Mouse (Mus musculus): ENCODE data around the gene Klhl5. TPM values are rescaled to one million over a fixed set of nuclear protein-coding genes. Genes with fewer than 3 reads are reported as not detected.
A peak's percentile ranks its signal among the peaks of the same experiment; 100 is the strongest.

Gene Klhl5
- polyA plus RNA-seq, 1 experiment from 2014 or later = 53.0 TPM

- no peak overlapping the region for H3K9ac ChIP-seq
- WGBS = 58% methylated on average over 21 of the region's 21 CpGs
- no peaks in the 10 kb centered on the region for H3K36me3 ChIP-seq (replicated peaks)
- no peaks in the 10 kb centered on the region for H3K27me3 ChIP-seq (replicated peaks)
- no peaks in the 10 kb centered on the region for H3K9me3 ChIP-seq
- H3K4me1 ChIP-seq = peaks cover 26% of the 10 kb centered on the region
- no peak overlapping the region for H3K4me2 ChIP-seq
- H3K27ac ChIP-seq = peak overlapping the region; percentile 66
- no peak overlapping the region for H3K4me3 ChIP-seq
- peak; percentile 57 for ATAC-seq (replicated peaks)
Observed at GRCm38 (mm10) chr5:65181160-65181793, 73.9 kb downstream of the Klhl5 start.

- Histone ChIP-seq H3K4me1 (peaks cover 23% of the 10 kb centered on the region), H3K9me3 (no peaks in the 10 kb centered on the region), H3K27me3 (replicated peaks) (no peaks in the 10 kb centered on the region), H3K4me3 (no peak overlapping the region), H3K36me3 (replicated peaks) (no peaks in the 10 kb centered on the region), H3K27ac (peak overlapping the region; percentile 66), H3K9ac (no peak overlapping the region), H3K4me2 (no peak overlapping the region)
- ATAC-seq (replicated peaks) = peak; percentile 72
- WGBS = 80% methylated on average over 4 of the region's 4 CpGs
Observed at GRCm38 (mm10) chr5:65181794-65182169, 74.4 kb downstream of the Klhl5 start.

GRCm38 (mm10) chr5:65182268-65182667 lies 74.9 kb downstream of the Klhl5 start:
- WGBS = 76% methylated on average over 1 of the region's 1 CpGs

GRCm38 (mm10) chr5:65191601-65192000 lies 84.3 kb downstream of the Klhl5 start:
- H3K4me1 ChIP-seq = no peaks in the 10 kb centered on the region
- H3K27me3 ChIP-seq (replicated peaks) = no peaks in the 10 kb centered on the region
- no peak overlapping the region for H3K4me2 ChIP-seq
- H3K36me3 ChIP-seq (replicated peaks) = no peaks in the 10 kb centered on the region
- no peak for ATAC-seq (replicated peaks)
- no peak overlapping the region for H3K9ac ChIP-seq
- H3K4me3 ChIP-seq = no peak overlapping the region
- 84% methylated on average over 5 of the region's 5 CpGs for WGBS
- H3K27ac ChIP-seq = no peak overlapping the region
- peaks cover 3% of the 10 kb centered on the region; the same call in 1 of the 2 replicates for H3K9me3 ChIP-seq

More at GRCm38 (mm10) chr5:65182268-65182667, 74.9 kb downstream of the Klhl5 start:
- Histone ChIP-seq H3K9me3 (no peaks in the 10 kb centered on the region), H3K9ac (no peak overlapping the region), H3K27ac (0 out of 2 replicates have a peak overlapping the region, but pooled peaks have one; percentile 66), H3K27me3 (replicated peaks) (no peaks in the 10 kb centered on the region), H3K4me2 (no peak overlapping the region), H3K4me1 (peaks cover 18% of the 10 kb centered on the region), H3K4me3 (no peak overlapping the region), H3K36me3 (replicated peaks) (no peaks in the 10 kb centered on the region)
- ATAC-seq (replicated peaks) = 0 out of 2 replicates have a peak, but pooled peaks have one; percentile 28

- 94% methylated on average over 9 of the region's 9 CpGs for WGBS
- no peaks in the 10 kb centered on the region for H3K27me3 ChIP-seq (replicated peaks)
- no peak overlapping the region for H3K4me2 ChIP-seq
- H3K4me3 ChIP-seq = no peak overlapping the region
- no peak overlapping the region for H3K9ac ChIP-seq
- no peak overlapping the region for H3K27ac ChIP-seq
- no peaks in the 10 kb centered on the region for H3K36me3 ChIP-seq (replicated peaks)
- H3K4me1 ChIP-seq = no peaks in the 10 kb centered on the region
- peaks cover 3% of the 10 kb centered on the region; the same call in 1 of the 2 replicates for H3K9me3 ChIP-seq
- ATAC-seq (replicated peaks) = no peak
Observed at GRCm38 (mm10) chr5:65194441-65194840, 87.1 kb downstream of the Klhl5 start.

- peaks cover 8% of the 10 kb centered on the region for H3K4me1 ChIP-seq
- peak within 1 kb of the TSS; percentile 83 for H3K27ac ChIP-seq
- no peaks in the 10 kb centered on the region for H3K36me3 ChIP-seq (replicated peaks)
- H3K4me3 ChIP-seq = peak within 1 kb of the TSS; percentile 55
- under 1% methylated on average over 37 of the region's 37 CpGs for WGBS
- H3K9me3 ChIP-seq = no peaks in the 10 kb centered on the region
- peak within 1 kb of the TSS; percentile 80 for H3K4me2 ChIP-seq
- H3K27me3 ChIP-seq (replicated peaks) = no peaks in the 10 kb centered on the region
- H3K9ac ChIP-seq = peak within 1 kb of the TSS; percentile 62
- peak; percentile 100 for ATAC-seq (replicated peaks)
Observed at GRCm38 (mm10) chr5:65199346-65200128, 92.2 kb downstream of the Klhl5 start, which contains the start of gene Wdr19. Gene Wdr19 (plus strand): TSS chr5:65199696.

GRCm38 (mm10) chr5:65204726-65205125 lies 97.4 kb downstream of the Klhl5 start:
- Histone ChIP-seq H3K4me1 (peaks cover 8% of the 10 kb centered on the region), H3K27me3 (replicated peaks) (no peaks in the 10 kb centered on the region), H3K36me3 (replicated peaks) (no peaks in the 10 kb centered on the region), H3K4me2 (no peak overlapping the region), H3K27ac (no peak overlapping the region), H3K4me3 (no peak overlapping the region), H3K9me3 (no peaks in the 10 kb centered on the region), H3K9ac (no peak overlapping the region)
- 87% methylated on average over 2 of the region's 2 CpGs for WGBS
- ATAC-seq (replicated peaks) = no peak

- peak; percentile 69; the same call in 1 of the 2 replicates for ATAC-seq (replicated peaks)
- Histone ChIP-seq H3K27me3 (replicated peaks) (no peaks in the 10 kb centered on the region), H3K4me2 (no peak overlapping the region), H3K27ac (no peak overlapping the region), H3K4me3 (no peak overlapping the region), H3K4me1 (no peaks in the 10 kb centered on the region), H3K9ac (no peak overlapping the region), H3K9me3 (no peaks in the 10 kb centered on the region), H3K36me3 (replicated peaks) (no peaks in the 10 kb centered on the region)
- WGBS = 17% methylated on average over 7 of the region's 7 CpGs
Observed at GRCm38 (mm10) chr5:65213321-65213720, 106.0 kb downstream of the Klhl5 start.

Other genes starting within 250 kb of the Klhl5 start
- 0.60 and 0.75 TPM in 2 replicates for gene Tlr1, start 174.0 kb upstream of the Klhl5 start, polyA plus RNA-seq (2015; fragmentation: Nextera tagmentation; extraction: Ambion mirVana)
- gene Tlr6, start 147.4 kb upstream of the Klhl5 start, polyA plus RNA-seq (2015; fragmentation: Nextera tagmentation; extraction: Ambion mirVana) = 0.40 and 0.82 TPM in 2 replicates
- gene Fam114a1, start 137.5 kb upstream of the Klhl5 start, polyA plus RNA-seq (2015; fragmentation: Nextera tagmentation; extraction: Ambion mirVana) = 7.5 and 8.3 TPM in 2 replicates
- gene Tmem156, start 15.4 kb upstream of the Klhl5 start, polyA plus RNA-seq (2015; fragmentation: Nextera tagmentation; extraction: Ambion mirVana) = 0.11 and 0.22 TPM in 2 replicates
- gene Wdr19, start 92.2 kb downstream of the Klhl5 start, polyA plus RNA-seq (2015; fragmentation: Nextera tagmentation; extraction: Ambion mirVana) = 12.7 and 15.2 TPM in 2 replicates
- 25.9 and 27.1 TPM in 2 replicates for gene Rfc1, start 228.1 kb downstream of the Klhl5 start, polyA plus RNA-seq (2015; fragmentation: Nextera tagmentation; extraction: Ambion mirVana)
- 0.13 TPM in 2 replicates for gene Klb, start 240.8 kb downstream of the Klhl5 start, polyA plus RNA-seq (2015; fragmentation: Nextera tagmentation; extraction: Ambion mirVana)